Mouse (Mus musculus): ENCODE measurements around the gene Ifitm2. TPM values are rescaled to one million over a fixed set of nuclear protein-coding genes. Genes with fewer than 3 reads are reported as not detected.

Ifitm2 gene
- total RNA-seq, 2 experiments from 2014 or later, result 54.0 to 75.5 TPM

DNA sequence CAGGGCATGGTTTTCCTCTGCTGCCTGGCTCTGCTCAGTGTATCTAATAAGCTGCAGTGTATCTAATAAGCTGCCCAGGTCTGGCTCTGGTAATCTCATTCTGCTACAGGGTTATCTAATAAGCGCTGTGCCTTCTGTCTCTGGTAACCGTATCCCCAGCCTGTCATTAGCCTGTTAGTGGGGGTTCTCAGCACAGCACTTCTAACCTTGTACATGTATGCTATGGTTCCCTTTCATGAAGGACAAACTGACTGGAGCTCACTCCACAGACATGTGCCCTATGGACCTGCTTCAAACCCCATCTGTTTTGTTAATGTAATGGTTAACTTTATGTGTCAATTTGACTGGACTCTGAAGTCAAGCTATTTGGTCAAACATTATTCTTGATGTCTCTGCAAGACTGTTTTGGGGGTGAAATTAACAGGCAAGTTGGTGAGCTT is 50.1 kb downstream of the Ifitm2 start:
- DNase-seq, result no peak

Other genes with a start within 250 kb of the Ifitm2 start
- 10 to 100 TPM in 1 of 2 experiments, under 1 TPM in 1; 0.92 to 35.9 TPM for gene Cyp2e1, start 192.2 kb downstream of the Ifitm2 start, total RNA-seq (2021)
- gene Syce1, start 168.1 kb downstream of the Ifitm2 start, total RNA-seq (2021), result not detected
- gene Zfp941, start 133.8 kb downstream of the Ifitm2 start, total RNA-seq (2021), result not detected
- gene Urah, start 121.0 kb downstream of the Ifitm2 start, total RNA-seq (2021), result not detected
- not detected for gene Scgb1c1, start 110.4 kb downstream of the Ifitm2 start, total RNA-seq (2021)
- gene Odf3, start 108.2 kb downstream of the Ifitm2 start, total RNA-seq (2021), result not detected
- gene Gm45785, start 99.7 kb downstream of the Ifitm2 start, total RNA-seq (2021), result not detected
- gene Ric8a, start 99.0 kb downstream of the Ifitm2 start, total RNA-seq (2021), result 10 to 100 TPM; 13.5 to 14.0 TPM
- 10 to 100 TPM in 1 of 2 experiments, 1 to 10 TPM in 1; 7.7 to 10.6 TPM for gene Bet1l, start 98.4 kb downstream of the Ifitm2 start, total RNA-seq (2021)
- gene Psmd13, start 74.0 kb downstream of the Ifitm2 start, total RNA-seq (2021), result 10 to 100 TPM; 79.5 to 88.7 TPM
- 10 to 100 TPM; 25.4 to 26.6 TPM for gene Sirt3, start 73.7 kb downstream of the Ifitm2 start, total RNA-seq (2021)
- gene Cox8b, start 55.5 kb downstream of the Ifitm2 start, total RNA-seq (2021), result 1,000 to 10,000 TPM; 1,696 to 1,975 TPM
- not detected for gene Nlrp6, start 35.1 kb downstream of the Ifitm2 start, total RNA-seq (2021)
- 1 to 10 TPM; 4.3 to 4.6 TPM for gene Pgghg, start 14.6 kb downstream of the Ifitm2 start, total RNA-seq (2021)
- gene Ifitm5, start 5.7 kb downstream of the Ifitm2 start, total RNA-seq (2021), result under 1 TPM in 1 of 2 experiments, not detected in 1; 0.64 TPM
- gene Gm45717, start 50 bp downstream of the Ifitm2 start, total RNA-seq (2021), result not detected
- gene Ifitm1, start 11.2 kb upstream of the Ifitm2 start, total RNA-seq (2021), result under 1 TPM; 0.43 to 0.54 TPM
- 10 to 100 TPM; 34.4 to 52.1 TPM for gene Ifitm3, start 54.8 kb upstream of the Ifitm2 start, total RNA-seq (2021)
- not detected for gene Ifitm6, start 61.9 kb upstream of the Ifitm2 start, total RNA-seq (2021)
- gene Gm17387, start 73.1 kb upstream of the Ifitm2 start, total RNA-seq (2021), result not detected
- not detected for gene B4galnt4, start 105.1 kb upstream of the Ifitm2 start, total RNA-seq (2021)
- under 1 TPM in 1 of 2 experiments, not detected in 1; 0.29 TPM for gene Pkp3, start 122.2 kb upstream of the Ifitm2 start, total RNA-seq (2021)
- gene Sigirr, start 144.6 kb upstream of the Ifitm2 start, total RNA-seq (2021), result 1 to 10 TPM; 1.4 to 2.4 TPM
- not detected for gene Ano9, start 161.8 kb upstream of the Ifitm2 start, total RNA-seq (2021)
- 10 to 100 TPM; 18.7 to 25.6 TPM for gene Ptdss2, start 166.4 kb upstream of the Ifitm2 start, total RNA-seq (2021)
- gene Rnh1, start 216.9 kb upstream of the Ifitm2 start, total RNA-seq (2021), result 10 to 100 TPM; 38.8 to 51.5 TPM
- gene Hras, start 238.0 kb upstream of the Ifitm2 start, total RNA-seq (2021), result 100 to 1,000 TPM; 150 TPM
- gene Lrrc56, start 238.2 kb upstream of the Ifitm2 start, total RNA-seq (2021), result 1 to 10 TPM; 1.4 to 2.5 TPM

All from gastrocnemius, postnatal 25 days (tissue).